Mouse (Mus musculus) megakaryocyte, embryonic 14.5 days (primary cell): ENCODE results near the gene Metap2. TPM values are rescaled to one million over a fixed set of nuclear protein-coding genes. Genes with fewer than 3 reads are reported as not detected.
"Not testable (repeated sequence)": the region's sequence is repeated elsewhere in the genome, so short reads cannot be mapped to it uniquely, and the experiment has no call there.

Experiments
- H3K27me3 ChIP-seq: replicated peaks from 2 replicates; pipeline ENCODE3; 2012; ENCODE audit warnings: inconsistent platforms
- H3K36me3 ChIP-seq: replicated peaks from 2 replicates; pipeline ENCODE3; 2012; ENCODE audit warnings: low read length, inconsistent platforms, mixed read lengths
- H3K4me1 ChIP-seq: 2 replicates; pipeline ENCODE4 v1.6.1; 2012; ENCODE audit warnings: inconsistent platforms
- H3K4me3 ChIP-seq: replicated peaks from 2 replicates; pipeline ENCODE3; 2012; ENCODE audit warnings: moderate library complexity, mild to moderate bottlenecking, inconsistent platforms
- H3K9me3 ChIP-seq: 2 replicates; pipeline ENCODE4 v1.6.1; 2012; ENCODE audit warnings: inconsistent platforms
- FLI1 ChIP-seq: IDR thresholded peaks from 2 replicates; pipeline ENCODE4 v1.6.1; 2012; ENCODE audit warnings: low read length, inconsistent platforms, mixed read lengths
- GATA1 ChIP-seq: IDR thresholded peaks from 3 replicates; pipeline ENCODE4 v1.6.1; 2012; ENCODE audit warnings: mixed read lengths, low read length, inconsistent platforms, borderline replicate concordance
- polyA plus RNA-seq: library from polyadenylated mRNA; stranded (reverse); fragments of >175 nt; gene quantifications from 2 replicates; pipeline ENCODE4 v1.2.3, GENCODE M21; 2012; ENCODE audit warnings: low replicate concordance; ENCODE audit not compliant: insufficient read depth

Gene Metap2
- polyA plus RNA-seq, 1 experiment = 494 TPM

DNA sequence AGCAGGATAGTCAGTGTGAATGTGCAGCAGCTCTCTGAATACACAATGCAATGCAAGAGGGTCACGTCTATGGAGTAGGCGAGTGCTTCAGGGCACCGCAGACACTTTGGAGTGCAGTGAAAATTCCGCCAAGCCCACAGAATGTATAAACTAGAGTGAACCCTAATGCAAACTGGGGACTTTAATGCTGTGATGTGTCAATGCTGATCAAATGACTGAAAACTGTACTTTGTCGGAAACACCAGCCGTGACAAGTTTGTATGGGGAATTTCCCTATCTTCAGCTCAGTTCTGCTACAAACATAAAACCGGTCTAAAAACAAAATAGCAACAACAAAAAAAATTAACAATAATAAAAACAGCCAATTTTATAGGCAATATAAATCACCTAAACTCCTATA is 28.5 kb downstream of the Metap2 start:
- peaks cover 25% of the 10 kb centered on the region for H3K4me1 ChIP-seq
- peaks cover 94% of the 10 kb centered on the region for H3K36me3 ChIP-seq
- no peak for TF ChIP-seq FLI1
- TF ChIP-seq GATA1 = no peak
- H3K9me3 ChIP-seq = no peaks in the 10 kb centered on the region
- no peaks in the 10 kb centered on the region for H3K27me3 ChIP-seq
- H3K4me3 ChIP-seq = no peak overlapping the region

DNA sequence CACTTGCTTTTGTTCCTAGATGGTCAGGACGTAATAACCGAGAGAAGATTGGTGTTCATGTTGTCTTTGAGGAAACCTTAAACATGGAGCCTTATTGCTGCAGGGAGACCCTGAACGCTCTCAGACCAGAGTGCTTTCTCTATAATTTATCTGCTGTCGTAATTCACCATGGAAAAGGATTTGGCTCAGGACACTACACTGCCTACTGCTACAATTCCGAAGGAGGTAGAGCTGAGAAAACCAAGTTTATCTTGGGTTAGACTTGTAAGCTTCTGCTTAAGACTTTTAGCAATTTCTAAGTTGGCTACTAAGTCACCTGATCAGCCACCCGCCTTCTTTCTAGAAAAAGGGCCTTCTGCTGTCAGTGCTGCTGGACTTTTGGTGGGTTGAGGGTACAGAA is 40.8 kb downstream of the Metap2 start:
- peaks cover 29% of the 10 kb centered on the region for H3K36me3 ChIP-seq
- no peak overlapping the region for H3K4me3 ChIP-seq
- peaks cover 2% of the 10 kb centered on the region for H3K27me3 ChIP-seq
- TF ChIP-seq GATA1 (no peak), FLI1 (no peak)
- H3K4me1 ChIP-seq = no peaks in the 10 kb centered on the region
- no peaks in the 10 kb centered on the region for H3K9me3 ChIP-seq

DNA sequence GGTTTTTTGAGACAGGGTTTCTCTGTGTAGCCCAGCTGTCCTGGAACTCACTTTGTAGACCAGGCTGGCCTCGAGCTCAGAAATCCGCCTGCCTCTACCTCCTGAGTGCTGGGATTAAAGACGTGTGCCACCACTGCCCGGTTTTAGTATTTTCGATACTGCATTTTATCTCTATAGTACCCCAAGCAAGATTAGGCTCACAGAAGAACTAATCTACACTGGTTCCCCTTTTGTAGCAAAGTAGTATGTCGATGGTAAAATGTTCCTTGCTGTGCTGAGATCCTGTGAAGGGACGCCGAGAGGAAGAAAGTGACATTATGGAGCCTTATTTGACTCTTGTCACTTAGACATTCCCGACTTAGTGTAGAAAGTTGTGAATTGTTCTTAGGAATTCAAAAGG is 41.8 kb downstream of the Metap2 start:
- Histone ChIP-seq H3K4me3 (no peak overlapping the region), H3K9me3 (no peaks in the 10 kb centered on the region), H3K4me1 (no peaks in the 10 kb centered on the region), H3K36me3 (peaks cover 21% of the 10 kb centered on the region), H3K27me3 (peaks cover 2% of the 10 kb centered on the region)
- no peak for TF ChIP-seq GATA1
- no peak for TF ChIP-seq FLI1

DNA sequence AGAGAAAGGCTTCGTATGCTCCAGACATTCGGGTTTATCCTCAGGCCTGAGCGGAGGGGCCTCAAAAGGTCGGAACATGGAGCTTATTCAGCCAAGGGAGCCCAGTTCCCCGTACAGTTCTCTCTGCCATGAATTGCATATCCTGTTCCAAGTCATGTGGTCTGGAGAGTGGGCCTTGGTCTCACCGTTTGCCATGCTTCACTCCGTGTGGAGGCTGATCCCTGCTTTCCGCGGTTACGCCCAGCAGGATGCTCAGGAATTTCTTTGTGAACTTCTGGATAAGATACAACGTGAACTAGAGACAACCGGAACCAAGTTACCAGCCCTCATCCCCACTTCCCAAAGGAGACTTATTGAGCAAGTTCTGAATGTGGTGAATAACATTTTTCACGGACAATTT is 50.2 kb downstream of the Metap2 start:
- peaks cover 13% of the 10 kb centered on the region for H3K9me3 ChIP-seq
- no peaks in the 10 kb centered on the region for H3K36me3 ChIP-seq
- H3K4me1 ChIP-seq = no peaks in the 10 kb centered on the region
- TF ChIP-seq FLI1 (no peak), GATA1 (no peak)
- H3K4me3 ChIP-seq = no peak overlapping the region
- H3K27me3 ChIP-seq = peaks cover 2% of the 10 kb centered on the region

DNA sequence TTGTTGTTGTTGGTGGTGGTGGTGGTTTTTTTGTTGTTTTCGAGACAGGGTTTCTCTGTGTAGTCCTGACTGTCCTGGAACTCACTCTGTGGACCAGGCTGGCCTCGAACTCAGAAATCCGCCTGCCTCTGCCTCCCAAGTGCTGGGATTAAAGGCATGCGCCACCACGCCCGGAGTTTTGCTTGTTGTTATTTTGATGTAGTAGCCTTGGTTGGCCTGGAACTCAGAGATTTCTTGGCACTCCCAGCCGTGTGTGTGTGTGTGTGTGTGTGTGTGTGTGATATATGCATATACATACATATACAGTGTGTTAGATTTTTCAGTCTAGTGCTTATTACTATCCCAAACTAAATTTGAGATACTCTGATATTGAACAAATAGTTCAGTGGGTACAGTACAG is 61.8 kb downstream of the Metap2 start:
- H3K4me1 ChIP-seq = peaks cover 30% of the 10 kb centered on the region
- not testable (repeated sequence) for H3K36me3 ChIP-seq, H3K9me3 ChIP-seq, H3K4me3 ChIP-seq
- H3K27me3 ChIP-seq = peaks cover 17% of the 10 kb centered on the region

DNA sequence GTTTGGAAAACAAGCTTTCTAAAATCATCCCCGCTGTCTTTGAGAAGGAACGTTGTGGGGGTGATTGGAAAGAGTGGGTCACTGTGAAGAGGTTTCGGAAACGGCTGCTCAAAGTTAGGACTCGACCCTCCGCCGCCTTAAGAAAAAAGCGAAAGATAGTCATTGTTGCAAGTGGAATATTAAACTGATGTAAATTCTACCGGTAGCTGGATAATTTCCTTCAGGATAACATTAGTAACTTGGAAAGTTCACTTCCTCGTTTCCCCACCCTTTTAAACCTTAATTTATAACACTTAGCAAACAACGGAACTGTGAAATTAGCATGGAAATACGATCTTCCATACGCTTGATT is 62.5 kb downstream of the Metap2 start:
- Histone ChIP-seq H3K4me1 (peaks cover 34% of the 10 kb centered on the region), H3K36me3 (no peaks in the 10 kb centered on the region), H3K27me3 (peaks cover 17% of the 10 kb centered on the region), H3K9me3 (no peaks in the 10 kb centered on the region), H3K4me3 (peak overlapping the region; percentile 93)
- TF ChIP-seq FLI1 (no peak), GATA1 (no peak)

DNA sequence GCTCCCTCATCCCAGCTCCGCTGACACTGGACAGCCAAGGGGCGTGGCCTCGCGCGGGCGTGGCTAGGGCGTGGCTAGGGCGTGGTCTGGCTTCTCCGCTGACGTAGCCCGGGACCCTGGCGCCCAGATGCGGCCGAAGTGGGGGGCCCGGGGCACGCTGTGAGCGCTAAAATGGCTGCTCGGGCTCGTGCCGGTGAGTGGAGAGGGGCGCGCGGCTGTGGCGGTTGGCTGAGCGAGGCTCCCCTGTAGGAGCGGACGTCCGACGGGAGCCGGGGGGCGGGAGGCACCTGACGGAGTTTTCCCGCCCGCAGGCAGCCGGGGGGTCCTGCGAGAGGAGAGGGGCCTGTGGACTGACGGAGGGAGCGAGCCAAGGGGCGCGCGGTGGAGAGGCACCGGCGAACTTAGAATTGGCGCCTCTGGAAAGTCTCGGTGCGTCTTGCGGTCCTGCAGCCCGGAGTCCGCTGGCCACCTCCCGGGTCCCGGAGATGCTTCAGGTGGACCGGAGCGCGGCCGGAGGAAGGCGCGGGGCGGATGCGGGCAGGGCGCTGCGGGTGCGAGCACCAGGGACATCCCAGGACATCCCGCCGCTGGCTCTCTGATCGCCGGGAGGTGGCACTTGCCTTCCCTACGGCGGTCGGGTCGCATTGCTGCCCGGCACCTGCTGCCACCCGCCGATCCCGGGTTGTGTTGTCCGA is 63.0 kb downstream of the Metap2 start:
- Histone ChIP-seq H3K36me3 (no peaks in the 10 kb centered on the region), H3K4me1 (peaks cover 34% of the 10 kb centered on the region), H3K4me3 (peak overlapping the region; percentile 93), H3K9me3 (no peaks in the 10 kb centered on the region), H3K27me3 (peaks cover 17% of the 10 kb centered on the region)
- no peak for TF ChIP-seq FLI1
- TF ChIP-seq GATA1 = no peak

DNA sequence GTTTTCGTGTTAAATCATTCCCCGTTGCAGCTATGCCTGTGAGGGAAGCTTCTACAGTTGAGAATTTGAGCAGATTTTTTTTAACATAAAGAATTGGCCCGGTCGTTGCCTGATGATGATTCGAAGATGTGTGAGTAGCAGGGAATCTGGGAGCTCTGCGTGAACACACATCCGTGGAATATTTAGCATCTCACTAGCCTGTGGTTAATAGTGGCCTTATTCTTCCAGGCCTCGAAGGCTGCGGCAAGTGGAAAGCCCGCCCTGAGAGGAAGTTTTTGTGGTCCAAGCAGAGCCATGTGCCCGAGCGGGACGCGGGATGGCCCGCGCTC is 63.6 kb downstream of the Metap2 start:
- Histone ChIP-seq H3K27me3 (peaks cover 17% of the 10 kb centered on the region), H3K36me3 (no peaks in the 10 kb centered on the region), H3K4me3 (peak overlapping the region; percentile 93), H3K9me3 (no peaks in the 10 kb centered on the region), H3K4me1 (peaks cover 34% of the 10 kb centered on the region)
- TF ChIP-seq FLI1 (no peak), GATA1 (no peak)

DNA sequence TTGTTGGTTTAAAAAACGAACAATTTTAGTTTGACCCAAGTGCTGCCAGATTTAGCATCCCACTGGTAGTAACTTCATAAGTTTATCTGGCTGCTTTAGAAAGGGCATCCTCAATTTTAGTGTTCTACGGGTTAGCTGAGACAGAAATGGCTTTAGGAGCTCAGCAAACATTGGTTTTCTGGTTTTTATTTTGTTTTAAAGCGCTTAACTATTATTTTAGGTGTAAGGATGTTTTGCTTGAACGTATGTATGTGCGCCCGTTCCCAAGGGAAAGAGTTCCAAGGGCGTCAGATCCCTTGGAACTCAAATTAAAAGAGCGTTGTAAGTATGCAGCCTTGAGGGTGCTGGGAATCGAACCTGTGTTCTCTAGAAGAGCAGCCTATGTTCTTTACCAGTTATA is 64.1 kb downstream of the Metap2 start:
- TF ChIP-seq FLI1 (no peak), GATA1 (no peak)
- Histone ChIP-seq H3K36me3 (no peaks in the 10 kb centered on the region), H3K27me3 (peaks cover 17% of the 10 kb centered on the region), H3K4me1 (peaks cover 34% of the 10 kb centered on the region), H3K4me3 (no peak overlapping the region), H3K9me3 (no peaks in the 10 kb centered on the region)

DNA sequence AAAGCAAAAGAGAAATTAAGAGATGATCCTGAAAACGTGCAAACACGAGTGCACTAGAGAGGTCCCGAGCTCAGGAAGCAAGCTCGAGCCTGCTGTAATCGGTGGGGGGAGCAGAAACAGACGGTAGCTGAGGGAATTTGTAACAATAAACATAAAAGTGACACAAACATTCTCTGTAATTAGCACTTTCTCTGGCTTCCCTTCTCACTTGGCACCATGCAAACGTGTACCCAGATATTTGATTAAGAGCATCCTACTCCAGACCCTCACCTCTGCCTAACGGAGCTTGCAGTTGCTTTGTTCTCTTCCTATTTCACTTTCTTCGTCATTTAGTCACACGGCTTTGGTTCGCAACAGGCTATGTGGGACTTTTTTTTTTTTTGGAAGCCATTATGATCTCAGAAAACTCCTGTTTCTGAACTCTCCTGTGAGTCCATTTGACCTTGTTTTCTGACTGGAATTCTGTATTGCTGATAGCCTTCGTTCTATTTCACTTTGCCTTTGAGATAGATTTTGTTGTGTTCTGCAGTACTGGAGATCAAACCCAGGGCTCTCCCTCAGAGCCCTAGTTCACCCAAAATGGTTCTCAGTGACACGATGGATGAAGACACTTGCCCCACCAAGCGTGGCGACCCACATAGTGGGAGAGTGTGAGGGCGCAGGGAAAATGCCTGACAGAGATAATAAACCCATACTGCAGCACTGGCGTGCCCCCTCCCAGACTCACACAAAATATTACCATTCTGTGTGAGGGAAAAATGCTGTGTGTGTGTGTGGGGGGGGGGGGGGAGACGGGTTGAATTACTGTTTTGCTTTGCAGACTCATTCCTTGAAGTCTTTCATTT is 64.9 kb downstream of the Metap2 start:
- H3K4me1 ChIP-seq = peaks cover 34% of the 10 kb centered on the region
- TF ChIP-seq GATA1 = no peak
- no peak for TF ChIP-seq FLI1
- peak overlapping the region; percentile 83 for H3K4me3 ChIP-seq
- H3K36me3 ChIP-seq = no peaks in the 10 kb centered on the region
- no peaks in the 10 kb centered on the region for H3K9me3 ChIP-seq
- H3K27me3 ChIP-seq = peaks cover 20% of the 10 kb centered on the region
